Mouse (Mus musculus): ENCODE data around the gene Elfn2.
A peak's percentile ranks its signal among the peaks of the same experiment; 100 is the strongest.

The Elfn2 gene

DNA sequence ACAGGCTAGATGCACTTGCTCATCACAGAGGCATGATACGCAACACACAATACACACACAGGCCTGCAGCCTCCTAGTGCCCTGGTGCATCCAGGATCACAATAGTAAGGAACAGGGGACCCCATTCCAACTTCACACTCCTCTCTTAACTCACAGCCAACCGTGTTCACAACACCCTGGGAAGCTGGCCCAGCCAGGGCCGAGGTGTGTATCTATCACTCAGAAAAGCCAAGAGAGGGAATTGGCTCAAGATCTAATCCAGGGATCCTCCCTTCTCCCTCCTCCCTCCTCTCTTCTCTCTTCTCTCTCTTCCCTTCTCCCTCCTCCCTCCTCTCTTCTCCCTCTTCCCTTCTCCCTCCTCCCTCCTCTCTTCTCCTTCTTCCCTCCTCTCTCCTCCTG, 17.6 kb upstream of the Elfn2 start:
- Histone ChIP-seq H3K4me3 (replicated peaks; ENCODE audit: low read length) (no peak overlapping the region), H3K4me1 (replicated peaks; ENCODE audit: low read depth, low read length) (peaks cover 10% of the 10 kb centered on the region), H3K36me3 (ENCODE audit: insufficient read depth, low read length) (no peaks in the 10 kb centered on the region), H3K27me3 (ENCODE audit: insufficient read depth, low read length) (peaks cover 42% of the 10 kb centered on the region), H3K9me3 (ENCODE audit: low read length) (0 out of 2 replicates have a peak, but pooled peaks cover 3% of the 10 kb centered on the region)
- TF ChIP-seq NANOG (IDR thresholded peaks at IDR 0.05; ENCODE audit: borderline replicate concordance, low read length) (no peak), CTCF (conservative IDR thresholded peaks at IDR 0.05; ENCODE audit: low read length) (no peak), POU5F1 (IDR thresholded peaks at IDR 0.05; ENCODE audit: borderline replicate concordance, low read length) (no peak)

GRCm38 (mm10) chr15:78735431-78736180, 17.0 kb upstream of the Elfn2 start:
- peaks cover 38% of the 10 kb centered on the region for H3K27me3 ChIP-seq (ENCODE audit: insufficient read depth, low read length)
- H3K36me3 ChIP-seq (ENCODE audit: insufficient read depth, low read length), result no peaks in the 10 kb centered on the region
- 0 out of 2 replicates have a peak, but pooled peaks cover 3% of the 10 kb centered on the region for H3K9me3 ChIP-seq (ENCODE audit: low read length)
- H3K4me3 ChIP-seq (replicated peaks; ENCODE audit: low read length), result no peak overlapping the region
- no peak for TF ChIP-seq POU5F1 (IDR thresholded peaks at IDR 0.05; ENCODE audit: borderline replicate concordance, low read length)
- TF ChIP-seq CTCF (conservative IDR thresholded peaks at IDR 0.05; ENCODE audit: low read length), result no peak
- TF ChIP-seq NANOG (IDR thresholded peaks at IDR 0.05; ENCODE audit: borderline replicate concordance, low read length), result no peak
- peaks cover 15% of the 10 kb centered on the region for H3K4me1 ChIP-seq (replicated peaks; ENCODE audit: low read depth, low read length)

DNA sequence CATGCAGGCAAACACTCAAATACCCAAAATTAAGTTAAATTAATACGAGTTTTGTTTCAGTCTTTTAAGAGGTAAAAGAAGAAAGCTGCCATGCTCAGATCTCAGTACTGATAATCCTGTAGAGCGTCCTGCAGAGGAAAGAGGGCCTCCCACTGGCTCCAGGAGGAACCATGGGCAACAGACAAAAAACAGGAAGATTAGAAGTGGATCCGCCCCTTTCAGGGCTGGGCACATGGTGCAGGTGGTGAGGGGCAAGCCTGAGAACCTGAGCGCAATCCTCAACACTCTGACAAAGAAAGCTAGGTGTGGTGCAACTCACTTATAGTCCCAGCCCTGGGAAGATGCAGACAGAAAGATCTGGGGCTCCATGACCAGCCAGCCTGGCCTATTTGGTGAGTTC, 13.3 kb upstream of the Elfn2 start:
- H3K9me3 ChIP-seq (ENCODE audit: low read length), result no peaks in the 10 kb centered on the region
- H3K27me3 ChIP-seq (ENCODE audit: insufficient read depth, low read length), result peaks cover 29% of the 10 kb centered on the region
- peaks cover 19% of the 10 kb centered on the region for H3K4me1 ChIP-seq (replicated peaks; ENCODE audit: low read depth, low read length)
- TF ChIP-seq CTCF (conservative IDR thresholded peaks at IDR 0.05; ENCODE audit: low read length) (no peak), POU5F1 (IDR thresholded peaks at IDR 0.05; ENCODE audit: borderline replicate concordance, low read length) (no peak), NANOG (IDR thresholded peaks at IDR 0.05; ENCODE audit: borderline replicate concordance, low read length) (no peak)
- no peaks in the 10 kb centered on the region for H3K36me3 ChIP-seq (ENCODE audit: insufficient read depth, low read length)
- H3K4me3 ChIP-seq (replicated peaks; ENCODE audit: low read length), result no peak overlapping the region

- H3K9me3 ChIP-seq (ENCODE audit: low read length), result no peaks in the 10 kb centered on the region
- no peaks in the 10 kb centered on the region for H3K36me3 ChIP-seq (ENCODE audit: insufficient read depth, low read length)
- peaks cover 18% of the 10 kb centered on the region for H3K27me3 ChIP-seq (ENCODE audit: insufficient read depth, low read length)
- peaks cover 12% of the 10 kb centered on the region for H3K4me1 ChIP-seq (replicated peaks; ENCODE audit: low read depth, low read length)
- peak overlapping the region; percentile 49 for H3K4me3 ChIP-seq (replicated peaks; ENCODE audit: low read length)
- TF ChIP-seq POU5F1 (IDR thresholded peaks at IDR 0.05; ENCODE audit: borderline replicate concordance, low read length), result no peak
- TF ChIP-seq NANOG (IDR thresholded peaks at IDR 0.05; ENCODE audit: borderline replicate concordance, low read length), result no peak
- TF ChIP-seq CTCF (conservative IDR thresholded peaks at IDR 0.05; ENCODE audit: low read length), result no peak
These were observed 11.9 kb upstream of the Elfn2 start for GRCm38 (mm10) chr15:78730315-78731049.

GRCm38 (mm10) chr15:78726697-78727096, 8.1 kb upstream of the Elfn2 start:
- Histone ChIP-seq H3K4me3 (replicated peaks; ENCODE audit: low read length) (no peak overlapping the region), H3K9me3 (ENCODE audit: low read length) (no peaks in the 10 kb centered on the region), H3K27me3 (ENCODE audit: insufficient read depth, low read length) (peaks cover 35% of the 10 kb centered on the region), H3K4me1 (replicated peaks; ENCODE audit: low read depth, low read length) (peaks cover 9% of the 10 kb centered on the region; the same call in 1 of the 2 replicates), H3K36me3 (ENCODE audit: insufficient read depth, low read length) (no peaks in the 10 kb centered on the region)
- TF ChIP-seq NANOG (IDR thresholded peaks at IDR 0.05; ENCODE audit: borderline replicate concordance, low read length), result no peak
- TF ChIP-seq POU5F1 (IDR thresholded peaks at IDR 0.05; ENCODE audit: borderline replicate concordance, low read length), result no peak
- no peak for TF ChIP-seq CTCF (conservative IDR thresholded peaks at IDR 0.05; ENCODE audit: low read length)

GRCm38 (mm10) chr15:78720532-78720931, 2.0 kb upstream of the Elfn2 start:
- Histone ChIP-seq H3K4me1 (replicated peaks; ENCODE audit: low read depth, low read length) (peaks cover 26% of the 10 kb centered on the region), H3K9me3 (ENCODE audit: low read length) (no peaks in the 10 kb centered on the region), H3K36me3 (ENCODE audit: insufficient read depth, low read length) (no peaks in the 10 kb centered on the region), H3K4me3 (replicated peaks; ENCODE audit: low read length) (no peak overlapping the region), H3K27me3 (ENCODE audit: insufficient read depth, low read length) (peaks cover 68% of the 10 kb centered on the region)
- TF ChIP-seq NANOG (IDR thresholded peaks at IDR 0.05; ENCODE audit: borderline replicate concordance, low read length) (no peak), CTCF (conservative IDR thresholded peaks at IDR 0.05; ENCODE audit: low read length) (no peak), POU5F1 (IDR thresholded peaks at IDR 0.05; ENCODE audit: borderline replicate concordance, low read length) (no peak)

DNA sequence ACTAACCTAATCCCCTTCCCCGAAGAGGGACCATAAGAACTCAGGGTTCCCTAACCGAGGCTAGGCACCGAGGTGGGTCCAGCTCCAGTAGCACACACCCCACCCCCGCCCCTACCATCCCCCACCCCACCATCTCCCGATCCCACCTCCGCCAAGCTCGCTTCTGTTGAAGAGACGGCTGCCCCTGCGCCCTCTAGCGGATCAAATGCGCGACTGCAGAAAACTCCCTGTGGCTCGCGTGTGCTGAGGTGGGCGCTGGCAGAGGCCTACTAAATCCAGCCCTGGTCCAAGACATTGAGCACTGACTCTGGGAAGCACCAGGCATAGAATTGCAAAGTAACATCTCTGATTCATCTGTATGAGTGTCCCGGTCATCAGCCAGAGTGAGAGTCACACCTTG, 1.5 kb upstream of the Elfn2 start:
- TF ChIP-seq CTCF (conservative IDR thresholded peaks at IDR 0.05; ENCODE audit: low read length) (peak; percentile 51), NANOG (IDR thresholded peaks at IDR 0.05; ENCODE audit: borderline replicate concordance, low read length) (no peak), POU5F1 (IDR thresholded peaks at IDR 0.05; ENCODE audit: borderline replicate concordance, low read length) (no peak)
- H3K9me3 ChIP-seq (ENCODE audit: low read length), result no peaks in the 10 kb centered on the region
- no peak overlapping the region for H3K4me3 ChIP-seq (replicated peaks; ENCODE audit: low read length)
- peaks cover 26% of the 10 kb centered on the region for H3K4me1 ChIP-seq (replicated peaks; ENCODE audit: low read depth, low read length)
- H3K36me3 ChIP-seq (ENCODE audit: insufficient read depth, low read length), result no peaks in the 10 kb centered on the region
- H3K27me3 ChIP-seq (ENCODE audit: insufficient read depth, low read length), result peaks cover 73% of the 10 kb centered on the region

DNA sequence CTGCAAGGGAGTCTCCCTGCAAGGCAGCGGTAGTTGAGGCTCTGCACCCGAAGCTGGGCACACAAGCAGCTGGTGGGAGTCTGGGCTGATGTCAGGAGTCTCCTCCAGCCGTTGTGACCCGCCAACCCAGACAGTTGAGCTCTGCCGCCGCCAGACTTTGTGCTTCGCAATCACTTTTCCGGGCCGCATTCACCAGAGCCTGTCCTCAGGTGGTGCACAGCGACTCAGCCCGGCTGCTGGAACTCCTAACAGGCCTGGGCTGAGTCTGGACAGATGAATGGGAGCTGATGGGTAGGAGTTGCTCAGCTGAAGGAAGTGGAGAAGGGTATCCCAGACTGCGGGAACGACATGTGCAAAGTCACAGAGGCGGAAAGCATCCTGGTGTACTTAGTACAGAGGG, 845 bp upstream of the Elfn2 start:
- TF ChIP-seq POU5F1 (IDR thresholded peaks at IDR 0.05; ENCODE audit: borderline replicate concordance, low read length) (no peak), CTCF (conservative IDR thresholded peaks at IDR 0.05; ENCODE audit: low read length) (no peak), NANOG (IDR thresholded peaks at IDR 0.05; ENCODE audit: borderline replicate concordance, low read length) (no peak)
- Histone ChIP-seq H3K9me3 (ENCODE audit: low read length) (no peaks in the 10 kb centered on the region), H3K36me3 (ENCODE audit: insufficient read depth, low read length) (no peaks in the 10 kb centered on the region), H3K4me3 (replicated peaks; ENCODE audit: low read length) (peak overlapping the region; percentile 77), H3K4me1 (replicated peaks; ENCODE audit: low read depth, low read length) (peaks cover 26% of the 10 kb centered on the region), H3K27me3 (ENCODE audit: insufficient read depth, low read length) (peaks cover 76% of the 10 kb centered on the region)
